Mouse (Mus musculus): ENCODE data around the gene U2af1l4. TPM values are rescaled to one million over a fixed set of nuclear protein-coding genes. Genes with fewer than 3 reads are reported as not detected.

The U2af1l4 gene
- 10 to 100 TPM; 57.4 to 62.5 TPM for total RNA-seq (2021)
- long read RNA-seq, experiment 1, transcript U2af1l4-201 (8 exons, 884 nt): major isoform, 19 of 41 reads
- long read RNA-seq, experiment 1, transcript U2af1l4-221 (8 exons, 860 nt): minor isoform, 5 of 41 reads
- long read RNA-seq, experiment 1, partial matches to known transcripts: 3 of 41 reads
- long read RNA-seq, experiment 1, other reads (novel, unspliced or antisense): 6 of 41 reads
- long read RNA-seq, experiment 2, transcript U2af1l4-201 (8 exons, 884 nt): major isoform, 31 of 56 reads
- long read RNA-seq, experiment 2, transcript U2af1l4-214 (7 exons, 874 nt): minor isoform, 7 of 56 reads
- long read RNA-seq, experiment 2, transcript U2af1l4-221 (8 exons, 860 nt): minor isoform, 5 of 56 reads
- long read RNA-seq, experiment 2, partial matches to known transcripts: 4 of 56 reads
- long read RNA-seq, experiment 2, other reads (novel, unspliced or antisense): 4 of 56 reads

GRCm38 (mm10) chr7:30563117-30563905 lies at the start of gene U2af1l4, which contains the start of the genes Gm49396 and Psenen:
U2af1l4 (plus strand) TSS chr7:30563301.
Gm49396 (plus strand) TSS chr7:30563344.
Psenen (minus strand) TSS chr7:30563627.
- DNase-seq (ENCODE audit: low spot score in 2 of 2): peak; percentile 94 to 99

GRCm38 (mm10) chr7:30515003-30515760 lies 47.9 kb upstream of the U2af1l4 start:
- DNase-seq (ENCODE audit: low spot score in 2 of 2): no peak

- DNase-seq (ENCODE audit: low spot score in 2 of 2): no peak
Observed at GRCm38 (mm10) chr7:30518325-30518724, 44.8 kb upstream of the U2af1l4 start.

GRCm38 (mm10) chr7:30520396-30520795 lies 42.7 kb upstream of the U2af1l4 start:
- no peak for DNase-seq (ENCODE audit: low spot score in 2 of 2)

- no peak for DNase-seq (ENCODE audit: low spot score in 2 of 2)
Observed at GRCm38 (mm10) chr7:30520856-30521255, 42.2 kb upstream of the U2af1l4 start.

GRCm38 (mm10) chr7:30522871-30523270 lies 40.2 kb upstream of the U2af1l4 start:
- no peak for DNase-seq (ENCODE audit: low spot score in 2 of 2)

GRCm38 (mm10) chr7:30524487-30524886 lies 38.6 kb upstream of the U2af1l4 start:
- no peak for DNase-seq (ENCODE audit: low spot score in 2 of 2)

GRCm38 (mm10) chr7:30525954-30526353 lies 37.1 kb upstream of the U2af1l4 start:
- no peak for DNase-seq (ENCODE audit: low spot score in 2 of 2)

GRCm38 (mm10) chr7:30526399-30526798 lies 36.7 kb upstream of the U2af1l4 start:
- DNase-seq (ENCODE audit: low spot score in 2 of 2): no peak

GRCm38 (mm10) chr7:30526981-30527380 lies 36.1 kb upstream of the U2af1l4 start:
- no peak for DNase-seq (ENCODE audit: low spot score in 2 of 2)

GRCm38 (mm10) chr7:30531291-30531815 lies 31.7 kb upstream of the U2af1l4 start:
- DNase-seq (ENCODE audit: low spot score in 2 of 2): no peak

- no peak for DNase-seq (ENCODE audit: low spot score in 2 of 2)
Observed at GRCm38 (mm10) chr7:30532931-30533330, 30.2 kb upstream of the U2af1l4 start.

- peak in 1 of 2 experiments; percentile 36 for DNase-seq (ENCODE audit: low spot score in 2 of 2)
Observed at GRCm38 (mm10) chr7:30533941-30534632, 29.0 kb upstream of the U2af1l4 start.

GRCm38 (mm10) chr7:30534633-30535577 lies 28.2 kb upstream of the U2af1l4 start, which contains the start of gene Arhgap33:
Arhgap33 (minus strand) TSS chr7:30535060.
- DNase-seq (ENCODE audit: low spot score in 2 of 2): peak; percentile 95 to 98

- no peak for DNase-seq (ENCODE audit: low spot score in 2 of 2)
Observed at GRCm38 (mm10) chr7:30540572-30540971, 22.5 kb upstream of the U2af1l4 start.

GRCm38 (mm10) chr7:30544327-30544726 lies 18.8 kb upstream of the U2af1l4 start:
- DNase-seq (ENCODE audit: low spot score in 2 of 2): no peak

GRCm38 (mm10) chr7:30549880-30550279 lies 13.2 kb upstream of the U2af1l4 start:
- no peak for DNase-seq (ENCODE audit: low spot score in 2 of 2)

GRCm38 (mm10) chr7:30550603-30551002 lies 12.5 kb upstream of the U2af1l4 start:
- DNase-seq (ENCODE audit: low spot score in 2 of 2): no peak

Measured in layer of hippocampus, postnatal 14 days (tissue).